Mouse (Mus musculus) intestine, embryonic 16.5 days (tissue): ENCODE data around the gene Ttc7. TPM values are rescaled to one million over a fixed set of nuclear protein-coding genes. Genes with fewer than 3 reads are reported as not detected.

Experiments used
- ATAC-seq: fragments of 200-750 bp; cut with Nextera tagmentation; 2 replicates; pipeline ENCODE4 v1.8.0; 2017; ENCODE audit warnings: moderate TSS enrichment, moderate library complexity
- H3K27ac ChIP-seq: fragments of 300-500 bp; sonication (generic); 2 replicates; pipeline ENCODE4 v1.5.1; 2014; ENCODE audit warnings: mild to moderate bottlenecking, low read length
- H3K27me3 ChIP-seq: fragments of 300-500 bp; sonication (generic); replicated peaks from 2 replicates; pipeline ENCODE4 v1.6.1; 2014; ENCODE audit warnings: low read length, control low read depth, mixed read lengths; ENCODE audit not compliant: control insufficient read depth, insufficient read depth
- H3K36me3 ChIP-seq: fragments of 300-500 bp; sonication (generic); 2 replicates; pipeline ENCODE4 v1.6.1; 2014; ENCODE audit warnings: low read length, control low read depth; ENCODE audit not compliant: control insufficient read depth, insufficient read depth
- H3K4me1 ChIP-seq: fragments of 300-500 bp; sonication (generic); 2 replicates; pipeline ENCODE4 v1.6.1; 2014; ENCODE audit warnings: low read length, control low read depth, mixed read lengths; ENCODE audit not compliant: control insufficient read depth, insufficient read depth
- H3K4me2 ChIP-seq: fragments of 300-500 bp; sonication (generic); 2 replicates; pipeline ENCODE4 v1.6.1; 2014; ENCODE audit warnings: low read depth, low read length, control low read depth
- H3K4me3 ChIP-seq: fragments of 300-500 bp; sonication (generic); 2 replicates; pipeline ENCODE4 v1.5.1; 2014; ENCODE audit warnings: mild to moderate bottlenecking, low read length
- H3K9ac ChIP-seq: fragments of 300-500 bp; sonication (generic); 2 replicates; pipeline ENCODE4 v1.6.1; 2014; ENCODE audit warnings: low read depth, low read length
- H3K9me3 ChIP-seq: fragments of 300-500 bp; sonication (generic); 2 replicates; pipeline ENCODE4 v1.6.1; 2016; ENCODE audit warnings: low read length, control low read depth; ENCODE audit not compliant: control insufficient read depth
- WGBS: fragments of 180-500 bp; shearing (Covaris S2); extraction: QIAGEN DNeasy Blood & Tissue Kit; methylation state at CpG from one replicate; pipeline ENCODE4 v1.1.7; 2014; 5-methylcytosine and 5-hydroxymethylcytosine counted together
- polyA plus RNA-seq: library from polyadenylated mRNA; unstranded; fragments of >200 nt; fragmentation: Nextera tagmentation; extraction: Ambion mirVana; gene quantifications from 2 replicates; pipeline ENCODE4 v1.2.1, GENCODE M21; 2015

Gene Ttc7
- polyA plus RNA-seq, 1 experiment from 2014 or later, result 21.7 TPM

DNA sequence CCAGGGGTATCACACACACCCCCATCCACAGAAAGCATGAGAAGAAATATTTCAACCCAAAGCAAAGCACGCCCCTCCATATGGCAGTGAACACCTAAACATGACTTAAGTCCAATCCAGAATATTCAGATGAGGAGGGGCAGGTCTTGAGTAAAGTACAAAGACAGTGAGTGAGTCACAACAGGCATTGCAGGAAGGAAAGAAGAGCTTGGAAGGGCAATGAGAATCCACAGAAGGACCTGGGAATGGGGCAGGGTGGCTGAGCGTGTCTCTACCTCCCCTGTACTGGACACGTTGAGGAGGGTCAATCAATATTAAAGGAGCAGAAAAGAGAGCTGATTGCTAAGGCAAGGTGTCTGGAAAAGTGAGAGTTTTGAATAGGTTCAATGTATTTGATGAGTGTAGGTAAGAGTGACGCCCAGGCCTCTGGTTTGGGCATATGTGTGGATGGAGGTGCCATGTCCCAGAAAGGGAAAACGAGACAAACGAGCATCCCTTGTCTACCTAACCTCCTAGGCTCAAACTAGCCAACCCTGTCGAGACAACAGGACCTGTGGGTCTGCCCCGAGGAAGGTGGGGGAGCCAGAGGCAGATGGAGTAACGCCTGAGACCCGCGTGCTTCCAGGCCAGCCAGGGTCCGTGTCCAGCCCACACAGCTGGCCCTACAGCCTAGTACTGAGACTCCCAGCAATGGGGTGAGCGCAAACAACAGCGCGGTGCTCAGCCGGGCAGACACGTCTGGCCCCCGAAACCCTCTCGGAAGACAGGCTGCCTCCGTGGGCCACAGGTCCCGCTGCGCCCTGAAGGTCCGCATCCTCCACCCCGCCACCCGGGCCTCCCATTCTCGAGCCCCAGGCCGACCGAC, 17.5 kb upstream of the Ttc7 start:
- peak overlapping the region; percentile 79 for H3K4me2 ChIP-seq
- H3K4me1 ChIP-seq, result peaks cover 11% of the 10 kb centered on the region
- H3K9ac ChIP-seq, result peak overlapping the region; percentile 98
- no peaks in the 10 kb centered on the region for H3K27me3 ChIP-seq
- peaks cover 8% of the 10 kb centered on the region; the same call in 1 of the 2 replicates for H3K36me3 ChIP-seq
- peak overlapping the region; percentile 63 for H3K27ac ChIP-seq
- 4% methylated on average over 28 of the region's 28 CpGs for WGBS
- H3K4me3 ChIP-seq, result peak overlapping the region; percentile 95
- peak; percentile 21 for ATAC-seq
- no peaks in the 10 kb centered on the region for H3K9me3 ChIP-seq

GRCm38 (mm10) chr17:87265792-87266186, 16.9 kb upstream of the Ttc7 start, which contains the start of gene Mcfd2:
Gene Mcfd2, minus strand, starts transcription at chr17:87265935.
- peak within 1 kb of the TSS; percentile 98 for H3K9ac ChIP-seq
- H3K4me1 ChIP-seq, result peaks cover 11% of the 10 kb centered on the region
- ATAC-seq, result peak; percentile 96
- H3K27me3 ChIP-seq, result no peaks in the 10 kb centered on the region
- peak within 1 kb of the TSS; percentile 95 for H3K4me3 ChIP-seq
- WGBS, result 0% methylated on average over 41 of the region's 41 CpGs
- peaks cover 4% of the 10 kb centered on the region; the same call in 1 of the 2 replicates for H3K36me3 ChIP-seq
- peak within 1 kb of the TSS; percentile 64 for H3K27ac ChIP-seq
- H3K9me3 ChIP-seq, result no peaks in the 10 kb centered on the region
- peak within 1 kb of the TSS; percentile 79 for H3K4me2 ChIP-seq

DNA sequence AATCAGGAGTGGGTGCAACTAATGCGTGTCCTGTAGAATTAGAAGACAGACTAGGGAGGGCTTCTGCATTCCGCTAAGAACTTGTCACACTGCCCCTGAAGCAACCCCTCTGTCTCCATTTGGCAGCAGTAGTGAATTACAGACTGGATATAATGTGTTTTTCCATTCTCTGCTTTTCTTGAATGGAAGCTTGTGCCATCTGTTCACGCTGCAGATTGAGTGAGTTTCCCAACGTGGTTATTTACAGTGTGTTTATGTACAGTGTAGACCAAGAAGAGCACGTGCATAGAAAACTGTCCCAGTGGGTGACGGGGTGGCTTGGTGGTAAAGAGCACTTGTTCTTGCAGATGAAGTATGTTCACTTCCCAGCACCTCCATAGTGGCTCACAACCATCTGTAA, 13.2 kb upstream of the Ttc7 start:
- ATAC-seq, result no peak
- 59% methylated on average over 6 of the region's 6 CpGs for WGBS
- no peaks in the 10 kb centered on the region for H3K9me3 ChIP-seq
- no peaks in the 10 kb centered on the region for H3K27me3 ChIP-seq
- H3K36me3 ChIP-seq, result no peaks in the 10 kb centered on the region
- H3K9ac ChIP-seq, result no peak overlapping the region
- H3K27ac ChIP-seq, result no peak overlapping the region
- no peak overlapping the region for H3K4me2 ChIP-seq
- no peak overlapping the region for H3K4me3 ChIP-seq
- H3K4me1 ChIP-seq, result peaks cover 4% of the 10 kb centered on the region

GRCm38 (mm10) chr17:87275363-87276341, 7.0 kb upstream of the Ttc7 start:
- H3K27ac ChIP-seq, result no peak overlapping the region
- 45% methylated on average over 15 of the region's 15 CpGs for WGBS
- H3K4me2 ChIP-seq, result peak overlapping the region; percentile 32; the same call in 1 of the 2 replicates
- ATAC-seq, result peak; percentile 78
- peaks cover 3% of the 10 kb centered on the region; the same call in 1 of the 2 replicates for H3K4me1 ChIP-seq
- H3K36me3 ChIP-seq, result no peaks in the 10 kb centered on the region
- no peaks in the 10 kb centered on the region for H3K9me3 ChIP-seq
- no peak overlapping the region for H3K4me3 ChIP-seq
- no peaks in the 10 kb centered on the region for H3K27me3 ChIP-seq
- no peak overlapping the region for H3K9ac ChIP-seq

GRCm38 (mm10) chr17:87282007-87282705, 530 bp upstream of the Ttc7 start:
- Histone ChIP-seq H3K36me3 (no peaks in the 10 kb centered on the region), H3K4me2 (peak overlapping the region; percentile 89), H3K27me3 (no peaks in the 10 kb centered on the region), H3K9ac (peak overlapping the region; percentile 95), H3K9me3 (no peaks in the 10 kb centered on the region), H3K27ac (peak overlapping the region; percentile 98), H3K4me3 (peak overlapping the region; percentile 67), H3K4me1 (peaks cover 6% of the 10 kb centered on the region; the same call in 1 of the 2 replicates)
- peak; percentile 90 for ATAC-seq
- WGBS, result under 1% methylated on average over 44 of the region's 44 CpGs

DNA sequence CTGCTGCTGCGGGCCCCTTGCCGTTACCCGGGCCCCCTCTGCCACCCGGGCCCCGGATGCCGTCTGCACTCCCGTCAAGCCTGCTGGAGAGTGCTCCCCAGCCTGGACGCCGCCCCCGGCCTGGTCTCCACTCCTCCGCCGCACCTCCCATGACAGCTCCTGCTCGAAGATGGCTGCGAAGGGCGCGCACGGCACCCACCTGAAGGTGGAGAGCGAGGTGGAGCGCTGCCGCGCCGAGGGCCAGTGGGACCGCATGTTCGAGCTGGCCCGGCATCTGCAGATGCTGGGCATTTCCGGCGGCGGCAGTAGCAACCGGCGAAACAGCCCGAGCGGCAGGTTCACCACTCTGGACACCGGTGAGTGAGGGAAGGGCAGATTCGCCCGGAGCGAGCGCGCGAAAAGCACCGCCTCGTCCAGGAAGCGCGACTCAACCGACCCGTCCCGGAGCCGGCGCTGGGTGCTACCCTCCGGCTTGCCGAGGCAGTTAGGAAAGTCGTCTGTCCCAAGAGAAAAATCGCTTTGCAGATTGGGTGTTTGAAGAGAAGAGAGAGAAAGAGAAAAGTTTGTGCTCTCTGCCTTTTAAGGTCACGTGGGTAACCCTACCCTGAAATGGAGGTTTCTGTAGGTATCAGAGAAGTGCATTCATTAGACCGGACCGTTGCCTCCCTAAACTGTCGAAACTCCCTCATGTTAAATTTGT, 519 bp downstream of the Ttc7 start:
- peak overlapping the region; percentile 89 for H3K27ac ChIP-seq
- H3K9me3 ChIP-seq, result no peaks in the 10 kb centered on the region
- WGBS, result 0% methylated on average over 55 of the region's 56 CpGs
- no peaks in the 10 kb centered on the region for H3K36me3 ChIP-seq
- H3K4me1 ChIP-seq, result peaks cover 11% of the 10 kb centered on the region; the same call in 1 of the 2 replicates
- peak; percentile 55 for ATAC-seq
- peak overlapping the region; percentile 89 for H3K4me2 ChIP-seq
- H3K9ac ChIP-seq, result peak overlapping the region; percentile 95
- no peaks in the 10 kb centered on the region for H3K27me3 ChIP-seq
- H3K4me3 ChIP-seq, result peak overlapping the region; percentile 67

DNA sequence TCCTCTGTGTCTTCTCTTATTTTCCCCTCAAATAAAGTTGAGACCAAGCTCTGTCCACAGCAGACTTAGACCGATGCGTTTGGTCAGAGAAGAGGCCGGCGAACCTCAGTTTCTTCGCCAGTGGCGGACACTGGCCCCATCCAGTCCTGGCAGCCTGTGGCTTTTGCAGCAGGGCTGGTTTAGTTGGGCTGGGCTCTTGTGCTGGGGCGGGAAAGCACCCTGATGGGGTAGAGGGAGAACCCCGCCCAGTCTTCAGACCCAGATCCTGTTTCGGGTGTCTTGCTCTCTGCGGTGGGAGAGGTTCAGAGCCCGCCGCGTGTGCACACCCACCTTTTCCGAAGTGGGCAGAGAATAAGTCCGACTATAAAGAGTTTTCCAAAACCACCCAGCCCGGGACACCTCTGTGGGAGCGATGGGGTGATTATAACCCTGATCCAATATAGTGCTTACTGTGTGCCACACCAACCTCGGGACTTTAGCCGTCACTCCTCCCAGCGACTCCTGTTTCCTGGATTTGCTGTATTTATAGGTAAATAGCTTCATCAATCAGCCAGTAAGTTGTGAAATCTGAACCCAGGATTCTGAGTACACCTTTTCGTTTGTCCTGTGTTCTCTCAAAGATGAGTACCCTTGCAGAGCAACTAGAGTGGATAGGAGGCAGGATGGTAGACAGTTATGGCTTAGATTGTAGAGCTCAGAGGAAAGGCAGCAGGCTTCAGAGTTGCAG, 1.2 kb downstream of the Ttc7 start:
- peaks cover 14% of the 10 kb centered on the region; the same call in 1 of the 2 replicates for H3K4me1 ChIP-seq
- 7% methylated on average over 21 of the region's 21 CpGs for WGBS
- H3K4me3 ChIP-seq, result peak overlapping the region; percentile 67
- no peak for ATAC-seq
- H3K36me3 ChIP-seq, result no peaks in the 10 kb centered on the region
- peak overlapping the region; percentile 89 for H3K4me2 ChIP-seq
- H3K9ac ChIP-seq, result peak overlapping the region; percentile 95
- 0 out of 2 replicates have a peak overlapping the region, but pooled peaks have one; percentile 89 for H3K27ac ChIP-seq
- H3K27me3 ChIP-seq, result no peaks in the 10 kb centered on the region
- H3K9me3 ChIP-seq, result no peaks in the 10 kb centered on the region
